Mouse (Mus musculus): Measurements from ENCODE around the gene Cenps. TPM values are rescaled to one million over a fixed set of nuclear protein-coding genes. Genes with fewer than 3 reads are reported as not detected.
"Not testable (repeated sequence)": the region's sequence is repeated elsewhere in the genome, so short reads cannot be mapped to it uniquely, and the experiment has no call there.

Cenps gene
- polyA plus RNA-seq (2017; shearing (Covaris generic)): 10 to 100 TPM; 15.6 to 17.7 TPM

- ATAC-seq: peak; percentile 83
These were observed at the start of gene Cenps for GRCm38 (mm10) chr4:149136982-149137770. Cenps (minus strand) TSS chr4:149137629.

- no peak for ATAC-seq
These were observed 45.3 kb upstream of the Cenps start for GRCm38 (mm10) chr4:149182755-149183154.

- ATAC-seq: no peak
These were observed 44.8 kb upstream of the Cenps start for GRCm38 (mm10) chr4:149182192-149182591.

- no peak for ATAC-seq
These were observed 42.1 kb upstream of the Cenps start for GRCm38 (mm10) chr4:149179573-149179972.

DNA sequence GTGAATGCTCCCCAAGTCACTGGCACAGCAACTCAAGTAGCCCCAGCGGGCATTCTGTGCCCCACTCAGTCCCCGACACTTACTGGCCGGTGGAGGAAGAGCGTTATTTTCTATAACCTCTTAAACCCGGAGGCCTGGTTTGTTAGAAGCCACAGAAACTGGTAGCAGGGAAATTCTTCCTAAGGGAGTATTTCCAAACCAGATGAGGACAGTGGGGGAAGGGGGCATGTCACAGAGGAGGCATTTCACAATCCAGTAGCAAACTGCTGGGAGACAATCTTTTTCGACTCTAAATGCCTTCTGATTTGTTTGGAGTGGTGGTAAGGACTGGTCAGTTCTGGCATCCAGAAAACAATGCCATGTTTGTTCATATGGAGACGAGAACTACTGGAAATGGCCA is 41.7 kb upstream of the Cenps start:
- no peak for ATAC-seq

DNA sequence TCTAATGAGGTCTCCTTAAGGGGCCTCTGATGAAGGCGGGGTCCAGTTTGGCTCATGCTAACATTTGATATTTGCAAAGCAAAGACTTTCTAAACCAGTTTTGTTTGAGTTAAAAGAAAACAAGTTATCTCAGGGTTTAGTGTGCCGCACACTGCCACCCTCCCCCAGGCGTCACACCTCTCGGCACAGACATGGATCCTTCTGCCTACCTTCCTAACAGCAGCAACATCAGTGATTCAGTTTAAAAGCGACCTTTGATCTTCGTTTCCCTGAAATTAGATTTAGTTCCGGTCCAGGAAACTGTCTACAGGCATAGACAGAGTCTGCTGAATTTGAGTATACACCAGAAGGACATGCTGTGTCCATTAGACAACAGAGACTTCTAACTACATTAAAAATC is 40.9 kb upstream of the Cenps start:
- ATAC-seq: no peak

DNA sequence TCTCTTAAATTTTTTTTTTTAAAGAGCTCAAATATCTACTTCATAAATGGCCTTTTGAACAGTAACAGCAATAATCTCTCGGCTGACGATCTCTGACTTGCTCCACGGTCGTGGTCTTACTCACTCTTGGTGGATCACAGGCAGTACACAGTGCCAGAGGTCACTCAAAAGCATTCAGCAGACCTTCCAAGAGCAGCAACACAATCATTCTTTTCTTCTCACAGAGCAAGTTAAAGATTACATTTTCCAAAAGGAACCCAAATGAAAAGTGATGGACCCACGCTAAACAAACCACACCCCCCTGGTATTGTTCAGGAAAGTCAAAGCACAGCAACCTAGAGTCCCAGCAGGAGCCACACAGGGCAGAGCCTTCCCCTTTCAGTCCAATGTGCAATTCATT is 39.6 kb upstream of the Cenps start:
- no peak for ATAC-seq

- no peak for ATAC-seq
These were observed 39.2 kb upstream of the Cenps start for GRCm38 (mm10) chr4:149176645-149177044.

- no peak for ATAC-seq
These were observed 36.2 kb upstream of the Cenps start for GRCm38 (mm10) chr4:149173661-149174060.

DNA sequence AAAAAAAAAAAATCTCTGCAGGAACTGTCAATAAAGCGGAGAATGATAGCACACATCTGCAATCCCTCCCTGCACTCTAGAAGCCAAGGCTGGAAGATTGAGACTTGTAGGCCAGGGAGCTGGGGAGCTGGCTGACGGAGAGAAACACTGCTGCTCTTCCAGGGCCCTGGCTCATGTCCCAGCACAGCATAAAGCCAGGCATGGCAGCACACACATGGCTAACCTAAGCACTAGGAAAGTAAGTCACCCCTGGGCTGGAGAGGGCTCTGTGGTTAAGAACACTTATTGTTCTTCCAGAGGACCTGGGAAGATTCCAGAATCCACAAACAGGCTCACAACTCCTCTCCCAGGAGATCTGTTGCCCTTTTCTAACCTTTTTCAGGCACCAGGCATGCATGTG is 35.2 kb upstream of the Cenps start:
- ATAC-seq: no peak

DNA sequence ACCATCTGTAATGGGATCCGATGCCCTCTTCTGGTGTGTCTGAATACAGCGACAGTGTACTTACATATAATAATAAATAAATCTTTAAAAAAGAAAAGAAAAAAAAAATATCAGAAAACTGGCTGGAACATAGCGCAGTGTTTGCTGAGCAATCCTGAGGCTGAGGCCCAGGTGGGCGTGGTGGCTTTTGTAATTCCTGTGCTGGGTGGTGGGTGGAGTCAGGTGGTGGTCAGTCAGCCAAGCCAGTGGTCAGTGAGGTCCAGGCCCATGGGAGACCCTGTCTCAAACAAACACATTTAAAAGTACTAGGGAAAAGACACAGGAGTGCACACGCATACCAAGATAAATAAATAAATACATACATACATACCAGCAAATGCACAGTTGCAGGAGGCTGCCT is 34.7 kb upstream of the Cenps start:
- no peak for ATAC-seq

DNA sequence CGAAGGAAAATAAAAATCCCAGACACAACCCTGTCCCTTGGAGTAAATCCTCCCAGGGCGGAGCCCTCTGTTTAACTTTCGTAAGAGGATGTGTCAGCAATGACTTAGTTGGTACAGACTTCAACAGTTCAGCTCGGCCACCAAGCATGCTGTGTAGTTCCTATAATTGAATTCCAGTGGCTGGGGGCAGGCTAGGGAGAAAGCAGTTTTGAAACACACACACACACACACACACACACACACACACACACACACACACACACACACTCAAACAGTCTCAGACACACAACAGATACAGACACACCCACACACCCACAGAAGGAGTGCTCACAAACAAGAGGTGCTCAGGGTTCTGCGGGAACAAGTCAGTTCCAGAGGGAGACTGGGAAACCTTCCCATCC is 34.2 kb upstream of the Cenps start:
- no peak for ATAC-seq

GRCm38 (mm10) chr4:149170394-149170931 is 33.0 kb upstream of the Cenps start:
- ATAC-seq: no peak

DNA sequence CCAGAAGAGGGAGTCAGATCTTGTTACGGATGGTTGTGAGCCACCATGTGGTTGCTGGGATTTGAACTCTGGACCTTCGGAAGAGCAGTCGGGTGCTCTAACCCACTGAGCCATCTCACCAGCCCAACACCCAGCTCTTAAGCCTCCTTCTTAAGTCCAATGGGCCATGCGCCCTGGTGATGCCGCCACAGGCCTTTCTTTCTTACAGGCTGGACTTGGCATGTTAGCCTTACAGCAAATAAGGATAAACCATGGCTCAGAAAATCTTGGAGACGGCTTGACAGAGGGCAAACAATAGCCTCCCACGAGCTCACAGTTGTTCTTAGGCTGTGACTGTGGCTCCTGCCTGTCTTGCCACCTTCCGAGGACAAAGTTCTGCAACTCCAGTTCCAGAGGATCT is 32.5 kb upstream of the Cenps start:
- not testable (repeated sequence) for ATAC-seq

DNA sequence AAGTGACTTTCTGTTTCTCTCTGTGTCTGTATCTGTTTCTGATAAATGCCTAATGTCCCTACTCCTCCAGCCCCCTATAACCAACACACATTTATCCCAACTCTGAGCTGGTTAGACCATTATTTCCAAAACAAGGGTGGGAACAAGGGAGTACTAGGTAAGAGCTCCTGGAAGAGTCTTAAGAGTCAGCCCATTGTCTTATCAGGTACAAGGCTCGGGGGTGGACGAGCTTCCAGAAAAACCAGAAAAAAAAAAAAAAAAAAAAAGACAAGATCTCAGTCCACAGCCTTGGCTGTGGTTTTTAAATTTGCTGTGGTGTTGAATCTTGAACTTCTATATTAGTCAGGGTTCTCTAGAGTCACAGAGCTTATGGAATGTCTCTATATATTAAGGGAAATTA is 30.6 kb upstream of the Cenps start:
- ATAC-seq: no peak

DNA sequence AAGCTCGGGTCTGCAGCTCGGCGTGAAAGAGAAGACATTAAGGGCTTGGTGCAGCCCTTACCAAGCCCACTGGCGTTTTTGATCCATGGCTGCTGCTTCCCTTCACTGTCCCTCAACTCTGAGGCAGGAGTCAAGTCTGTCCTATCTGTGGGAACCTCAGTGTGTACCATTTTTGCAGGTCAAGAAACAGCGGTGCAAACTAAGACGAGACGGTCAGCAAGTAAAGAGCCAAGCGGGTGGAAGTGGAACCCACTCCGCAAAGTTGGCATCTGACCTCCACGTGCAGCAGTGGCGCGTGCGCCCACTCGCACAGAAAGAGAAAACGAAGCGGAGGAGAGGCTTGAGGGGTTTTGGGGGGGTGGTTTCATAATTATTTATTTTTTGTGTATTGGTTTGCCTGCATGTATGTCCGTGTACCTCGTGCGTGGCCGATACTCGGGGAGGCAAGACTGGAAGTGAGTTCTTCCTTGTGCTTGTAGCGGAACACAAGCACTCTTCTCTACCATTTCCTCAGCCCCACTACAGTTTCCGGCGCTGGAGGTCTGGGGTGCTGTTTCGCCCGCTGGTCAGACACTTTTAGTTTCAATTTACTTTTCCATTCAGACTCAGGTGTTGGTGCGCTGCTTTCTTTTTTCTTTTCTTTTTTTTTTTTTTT is 29.7 kb upstream of the Cenps start:
- peak; percentile 38 for ATAC-seq

- ATAC-seq: peak; percentile 95
These were observed 29.0 kb upstream of the Cenps start, which contains the start of gene Pgd for GRCm38 (mm10) chr4:149166215-149166946. Pgd (minus strand) TSS chr4:149166771.

- no peak for ATAC-seq
These were observed 26.7 kb upstream of the Cenps start for GRCm38 (mm10) chr4:149164150-149164549.

- no peak for ATAC-seq
These were observed 25.8 kb upstream of the Cenps start for GRCm38 (mm10) chr4:149163196-149163595.

- ATAC-seq: no peak
These were observed 23.7 kb upstream of the Cenps start for GRCm38 (mm10) chr4:149161166-149161565.

- no peak for ATAC-seq
These were observed 22.5 kb upstream of the Cenps start for GRCm38 (mm10) chr4:149159891-149160290.

DNA sequence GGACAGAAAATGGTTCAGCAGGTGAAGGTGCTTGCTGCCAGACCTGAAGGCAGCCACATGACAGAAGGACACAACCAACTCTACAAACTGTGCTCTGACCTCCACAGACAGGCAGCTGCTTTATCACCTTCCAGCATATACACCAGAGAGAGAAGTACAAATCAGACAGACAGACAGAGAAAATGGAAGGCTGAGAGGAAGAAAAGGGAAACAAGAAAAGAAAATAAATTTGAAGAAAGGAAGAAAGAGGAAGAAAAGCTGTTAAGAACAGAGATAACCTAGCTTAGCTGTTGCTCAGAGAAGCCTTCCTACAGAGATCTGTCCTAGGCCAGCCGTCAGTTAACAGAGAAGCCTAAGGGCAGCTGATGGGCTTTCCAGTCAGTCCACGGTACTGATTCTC is 21.8 kb upstream of the Cenps start:
- no peak for ATAC-seq

DNA sequence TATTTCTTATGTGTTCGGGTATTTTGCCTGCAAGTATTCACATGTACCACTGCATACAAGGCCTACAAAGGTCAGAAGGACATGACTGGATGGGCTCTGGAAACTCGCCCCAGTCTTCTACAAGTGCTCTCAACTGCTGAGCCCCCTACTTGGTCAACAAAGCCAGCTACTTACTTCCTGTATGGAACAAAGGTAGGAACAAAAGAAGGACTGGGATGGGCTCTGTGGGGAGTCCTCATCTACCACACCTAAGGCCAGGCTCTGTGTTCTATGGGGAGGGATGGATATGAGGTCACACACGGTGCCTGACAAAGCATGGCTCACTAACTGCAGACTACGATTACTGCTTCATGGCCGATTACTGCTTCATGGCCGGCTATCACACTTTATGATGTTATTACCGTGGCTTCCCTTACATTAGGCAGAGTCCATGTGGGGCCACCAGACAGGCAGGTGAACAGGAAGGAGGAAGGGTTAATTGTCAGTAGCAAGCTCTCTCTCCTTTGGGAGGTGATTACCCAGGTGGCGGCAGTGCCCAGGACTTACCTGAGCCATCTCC is 20.1 kb upstream of the Cenps start:
- no peak for ATAC-seq

All from activated CD4-positive, CD25-positive, alpha-beta regulatory T cell, adult 4 months (primary cell).